Mouse (Mus musculus) activated CD4-positive, CD25-positive, alpha-beta regulatory T cell, adult 4 months (primary cell): ENCODE results near the gene Gcm2. TPM values are rescaled to one million over a fixed set of nuclear protein-coding genes. Genes with fewer than 3 reads are reported as not detected.

ENCODE experiments used
- ATAC-seq: one replicate; pipeline ENCODE4 v1.8.0; 2017
- polyA plus RNA-seq, 2 experiments: library from polyadenylated mRNA; unstranded; fragments of 100-300 nt; shearing (Covaris generic); gene quantifications; one replicate each; pipeline ENCODE4 v1.2.1; 2017

Gcm2 gene
- under 1 TPM in 1 of 2 experiments, not detected in 1; 0.38 TPM for polyA plus RNA-seq

- ATAC-seq: no peak
These were observed at the start of gene Gcm2 for GRCm38 (mm10) chr13:41110935-41111334. Gene Gcm2, minus strand, starts transcription at chr13:41111035.

DNA sequence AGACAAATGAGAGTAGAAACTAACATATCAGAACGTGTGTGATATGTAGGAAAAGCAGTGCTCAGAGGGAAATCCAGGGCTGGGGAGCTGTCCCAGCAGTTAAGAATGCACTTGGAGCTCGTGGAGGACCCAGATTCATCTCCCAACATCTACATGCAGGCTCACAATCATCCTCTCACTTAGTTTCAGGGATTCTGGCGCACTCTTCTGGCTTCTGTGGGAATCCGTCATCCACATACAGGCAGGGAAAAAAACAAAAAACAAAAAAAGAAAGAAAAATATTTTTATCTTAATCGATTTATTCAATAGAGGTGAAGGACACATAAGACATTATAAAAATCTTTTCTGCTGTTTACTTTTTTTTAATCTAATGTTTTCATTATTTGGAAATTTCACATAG, 47.6 kb upstream of the Gcm2 start:
- ATAC-seq: no peak

- no peak for ATAC-seq
These were observed 42.3 kb upstream of the Gcm2 start for GRCm38 (mm10) chr13:41153146-41153545.

DNA sequence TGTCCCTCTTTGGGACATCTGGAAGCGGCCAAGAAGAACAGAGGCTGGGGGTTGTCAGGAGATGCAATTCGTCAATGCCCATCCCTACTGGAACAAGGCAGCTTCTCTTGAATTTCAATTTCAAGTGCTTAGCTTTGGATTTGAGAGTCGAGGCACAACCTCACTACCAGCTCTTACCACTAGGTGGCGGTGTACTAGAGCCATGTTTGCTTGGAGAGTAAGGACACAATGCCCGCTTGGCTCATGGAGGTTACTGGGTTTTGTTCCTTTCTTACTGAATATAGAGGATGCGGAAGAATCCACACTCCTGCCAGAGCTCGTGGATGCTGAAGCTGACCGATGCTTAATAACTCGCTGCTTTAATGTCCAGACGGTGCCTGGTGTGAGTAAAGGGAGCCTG, 35.4 kb upstream of the Gcm2 start:
- ATAC-seq: no peak

DNA sequence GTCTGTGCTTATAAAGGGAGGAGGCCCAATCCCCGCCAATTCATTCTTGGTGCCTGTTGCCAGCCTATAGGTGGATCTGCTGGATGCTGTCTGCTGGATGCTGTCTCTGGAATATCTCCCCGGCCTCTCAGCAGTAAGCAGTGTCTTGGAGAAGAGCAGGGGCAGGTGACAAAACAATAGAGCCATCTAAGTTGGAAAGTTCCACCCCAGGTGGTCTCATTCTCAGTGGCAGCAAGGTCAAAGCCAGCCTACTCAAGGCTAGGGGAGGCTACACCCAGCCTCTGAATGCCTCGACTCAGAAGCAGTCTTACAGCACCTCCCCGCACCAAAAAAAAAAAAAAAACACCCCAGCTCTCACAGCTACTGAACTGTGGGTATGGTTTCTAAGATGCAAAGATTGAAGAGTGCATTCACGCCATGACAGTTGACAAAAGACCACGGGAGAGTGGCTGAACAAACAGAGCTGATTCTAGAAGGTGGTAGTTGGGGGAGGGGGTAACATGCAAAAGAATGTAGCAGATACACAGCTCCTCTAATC, 34.7 kb upstream of the Gcm2 start:
- no peak for ATAC-seq

DNA sequence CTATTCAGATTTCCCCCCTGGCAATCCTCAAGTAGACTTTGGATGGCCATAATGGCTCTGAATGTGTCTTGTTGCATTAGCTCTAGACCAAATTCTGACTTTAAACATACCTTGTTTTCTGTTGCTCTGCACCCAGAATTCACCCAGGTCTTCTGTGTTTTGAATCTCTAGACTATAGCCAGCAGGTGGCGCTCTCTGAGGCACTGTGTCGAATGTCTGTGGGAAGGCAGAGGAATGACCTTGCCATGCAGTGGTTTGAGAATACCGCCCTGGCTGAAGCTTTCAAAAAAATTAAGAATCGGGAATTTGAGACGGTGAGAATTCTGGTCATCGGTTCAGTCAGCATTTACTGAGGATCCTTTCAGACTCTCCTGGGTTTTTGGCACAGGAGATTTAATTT, 24.1 kb upstream of the Gcm2 start:
- no peak for ATAC-seq

GRCm38 (mm10) chr13:41129061-41129460, 18.2 kb upstream of the Gcm2 start:
- ATAC-seq: no peak

GRCm38 (mm10) chr13:41128326-41128725, 17.5 kb upstream of the Gcm2 start:
- peak; percentile 61 for ATAC-seq

DNA sequence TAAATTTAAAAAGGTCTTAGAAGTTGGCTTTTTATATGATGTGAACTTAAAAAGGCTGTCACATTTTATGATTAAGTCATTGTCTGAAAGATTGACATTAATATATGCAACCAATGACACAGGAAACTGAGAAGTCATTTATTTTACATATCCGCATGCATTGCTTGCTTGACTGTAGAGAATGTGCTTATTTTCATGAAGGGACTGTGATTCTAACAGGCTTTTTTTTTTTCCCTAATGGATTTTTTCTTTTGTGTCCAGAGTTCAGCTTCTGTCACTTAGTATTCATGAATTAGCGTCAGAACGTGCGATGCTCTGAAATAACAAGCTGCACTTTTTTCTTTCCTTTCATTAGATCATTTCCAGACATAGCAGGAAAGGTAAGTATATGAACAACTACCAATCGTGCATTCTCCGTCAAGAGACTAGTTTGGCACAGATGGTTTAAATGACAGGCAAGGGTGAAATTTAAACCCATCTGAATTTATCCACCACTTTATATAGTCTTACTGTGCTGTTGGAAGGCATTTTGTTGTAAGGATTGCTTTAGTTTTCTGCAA, 12.9 kb upstream of the Gcm2 start:
- no peak for ATAC-seq

DNA sequence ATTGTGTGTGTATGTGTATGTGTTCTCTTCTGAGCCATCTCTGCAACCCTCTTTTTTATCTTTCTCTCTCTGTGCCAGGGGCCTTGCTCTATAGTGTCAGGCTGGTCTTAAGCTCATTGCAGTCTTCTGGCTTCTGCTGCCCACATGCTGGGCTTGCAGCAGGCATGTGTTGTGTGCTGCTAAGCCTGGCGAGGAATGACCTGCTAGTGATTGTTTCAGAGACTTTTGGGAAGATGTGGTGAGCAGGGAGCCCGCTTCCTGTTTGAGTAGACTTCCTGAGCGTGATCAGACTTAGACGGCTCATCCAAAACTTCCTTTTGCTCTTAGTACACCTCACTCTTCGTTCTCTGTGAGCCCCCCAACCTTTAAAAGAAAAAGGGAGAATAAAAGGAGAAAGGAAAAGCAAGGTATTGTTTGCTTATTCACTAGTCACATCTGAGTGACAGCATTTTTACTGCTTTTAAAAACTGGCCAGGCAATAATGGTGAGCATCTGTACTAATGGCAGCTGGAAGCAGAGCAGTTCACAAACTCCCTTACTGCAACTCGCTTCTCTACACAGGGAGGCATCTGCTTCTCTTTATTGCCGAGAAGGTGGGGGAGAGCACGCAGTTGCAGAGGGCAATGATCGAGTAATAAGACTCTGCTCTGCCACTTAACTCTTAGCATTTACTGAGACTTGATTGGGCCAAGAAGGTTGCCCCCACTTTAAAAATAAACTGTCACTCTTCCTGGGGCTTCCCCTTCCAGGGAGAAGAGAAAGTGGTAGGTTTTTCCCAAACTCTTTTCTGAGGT, 8.5 kb upstream of the Gcm2 start:
- no peak for ATAC-seq

GRCm38 (mm10) chr13:41113940-41114339, 3.1 kb upstream of the Gcm2 start, which contains the start of gene Sycp2l:
Gene Sycp2l, plus strand, starts transcription at chr13:41114307.
- ATAC-seq: no peak

- ATAC-seq: no peak
These were observed 5.3 kb downstream of the Gcm2 start for GRCm38 (mm10) chr13:41105541-41105940.

DNA sequence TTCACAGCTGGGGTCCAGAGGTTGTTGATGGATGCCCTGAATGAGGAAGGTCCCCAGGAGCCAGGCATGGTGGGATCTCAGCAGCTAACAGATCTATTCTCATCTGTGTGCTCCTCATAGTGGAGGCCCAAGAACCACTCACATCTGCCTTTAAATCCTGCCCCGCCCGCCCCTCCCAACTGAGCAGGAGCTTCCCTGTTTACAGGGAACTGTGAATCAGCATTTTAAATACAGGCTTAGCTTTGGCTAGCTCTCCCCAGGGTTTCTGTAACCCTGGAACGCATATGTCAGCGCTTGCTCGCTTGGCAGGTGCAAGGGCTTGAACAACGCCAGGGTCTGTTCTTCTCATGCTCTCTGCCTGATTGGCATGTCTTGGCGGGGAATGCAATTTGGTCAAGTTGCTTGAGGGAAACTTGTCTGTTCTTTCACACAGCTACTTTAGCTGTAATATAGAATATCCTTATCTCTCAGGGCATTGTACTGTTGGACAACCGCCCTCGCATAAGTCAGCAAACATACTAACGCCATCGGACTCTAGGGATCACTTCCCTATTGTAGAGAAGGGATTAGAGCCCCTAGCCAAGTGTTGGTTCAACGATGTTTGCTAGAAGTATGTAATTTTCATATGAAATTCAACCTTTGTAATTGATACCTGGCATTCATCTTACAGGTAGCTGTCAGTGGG, 6.9 kb downstream of the Gcm2 start:
- no peak for ATAC-seq

DNA sequence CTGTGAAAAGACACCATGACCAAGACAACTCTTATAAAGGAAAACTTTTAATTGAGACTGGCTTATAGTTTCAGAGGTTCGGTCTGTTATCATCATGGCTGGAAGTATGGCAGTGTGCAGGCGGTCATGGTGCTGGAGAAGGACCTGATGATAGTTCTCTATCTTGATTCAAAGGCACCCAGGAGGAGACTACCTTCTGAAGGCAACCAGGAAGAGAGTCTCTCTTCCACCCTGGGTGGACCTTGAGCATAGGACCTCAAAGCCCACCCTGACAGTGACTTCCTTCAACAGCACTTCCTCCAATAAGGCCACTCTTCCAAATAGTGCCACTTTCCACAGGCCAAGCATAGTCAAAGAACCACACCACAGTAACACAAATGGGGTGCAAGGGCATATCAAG, 10.8 kb downstream of the Gcm2 start:
- ATAC-seq: no peak

- no peak for ATAC-seq
These were observed 12.5 kb downstream of the Gcm2 start for GRCm38 (mm10) chr13:41098325-41098724.

- peak; percentile 82 for ATAC-seq
These were observed 13.3 kb downstream of the Gcm2 start for GRCm38 (mm10) chr13:41097324-41098058.

DNA sequence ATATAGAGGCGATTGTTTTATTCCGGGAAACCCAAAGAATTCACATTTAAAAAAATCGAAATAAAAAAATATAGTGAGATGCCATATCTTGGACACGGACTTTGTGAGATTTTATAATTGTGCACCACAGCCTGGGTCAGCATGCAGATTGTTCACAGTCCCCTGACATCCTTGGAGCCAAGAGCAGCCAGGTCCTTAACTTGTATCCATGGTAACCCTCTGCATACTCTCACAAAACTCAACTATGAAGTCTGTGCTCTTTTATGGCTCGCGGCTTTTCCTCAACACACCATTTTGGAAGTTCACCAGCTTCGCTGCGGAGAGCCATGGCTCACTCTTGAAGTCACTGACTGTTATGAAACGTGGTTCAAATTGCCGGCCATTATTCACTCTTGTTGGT, 16.7 kb downstream of the Gcm2 start:
- no peak for ATAC-seq

DNA sequence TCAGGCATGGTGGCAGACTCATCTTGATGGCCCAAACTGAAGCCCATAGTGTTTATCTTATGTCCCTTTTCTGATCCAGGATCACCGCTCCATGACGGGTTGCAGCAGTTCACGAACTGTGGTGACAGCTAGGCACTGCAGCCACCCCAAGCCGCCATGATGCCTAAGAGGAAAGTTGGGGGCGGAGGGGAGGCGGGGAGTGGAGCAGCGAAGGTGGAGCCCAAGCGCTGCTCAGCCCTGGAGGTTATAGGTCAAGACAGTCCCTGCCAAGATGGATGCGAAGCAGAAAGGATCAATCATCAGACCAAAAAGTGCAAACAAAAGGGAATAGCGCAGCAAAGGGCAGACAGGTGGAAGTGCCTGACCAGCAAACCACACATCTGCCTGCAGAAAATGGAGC, 19.6 kb downstream of the Gcm2 start:
- ATAC-seq: no peak

DNA sequence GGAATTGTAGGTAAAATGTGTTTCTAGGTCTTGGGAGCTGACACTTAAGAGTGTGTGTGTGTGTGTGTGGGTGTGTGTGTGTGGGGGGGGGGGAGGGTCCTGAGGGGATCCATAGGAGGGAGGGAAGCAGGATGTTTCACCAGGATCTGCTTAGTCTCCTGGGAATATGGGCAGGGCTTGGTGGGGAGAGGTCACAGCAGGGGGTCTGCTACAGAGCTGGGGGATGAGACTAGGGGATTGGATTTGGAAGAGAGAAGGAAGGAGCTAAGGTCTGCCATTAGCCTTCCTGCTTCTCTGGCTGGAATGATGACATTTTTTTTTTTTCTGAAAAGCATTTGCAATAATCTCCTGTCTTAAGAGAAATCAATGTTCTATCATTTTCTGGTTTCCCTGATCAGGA, 22.1 kb downstream of the Gcm2 start:
- ATAC-seq: no peak

DNA sequence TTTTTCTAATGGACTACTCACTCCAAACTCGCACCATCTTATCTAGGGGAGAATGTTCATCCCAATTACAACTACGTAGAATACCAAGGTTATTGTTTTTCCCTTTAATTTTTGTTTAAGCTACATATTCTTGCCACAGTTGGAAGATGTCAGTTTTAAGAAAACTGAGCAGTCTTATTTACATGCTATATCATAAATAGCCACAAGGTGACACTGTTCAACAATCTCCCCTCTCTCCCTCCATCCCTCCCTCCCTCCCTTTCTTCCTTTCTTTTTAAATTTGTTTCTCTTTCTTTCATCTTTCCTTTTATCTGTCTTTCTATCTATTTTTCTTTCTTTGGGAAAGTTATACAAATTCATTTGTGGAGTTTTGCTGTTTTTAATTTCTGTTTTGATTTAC, 25.7 kb downstream of the Gcm2 start:
- no peak for ATAC-seq

DNA sequence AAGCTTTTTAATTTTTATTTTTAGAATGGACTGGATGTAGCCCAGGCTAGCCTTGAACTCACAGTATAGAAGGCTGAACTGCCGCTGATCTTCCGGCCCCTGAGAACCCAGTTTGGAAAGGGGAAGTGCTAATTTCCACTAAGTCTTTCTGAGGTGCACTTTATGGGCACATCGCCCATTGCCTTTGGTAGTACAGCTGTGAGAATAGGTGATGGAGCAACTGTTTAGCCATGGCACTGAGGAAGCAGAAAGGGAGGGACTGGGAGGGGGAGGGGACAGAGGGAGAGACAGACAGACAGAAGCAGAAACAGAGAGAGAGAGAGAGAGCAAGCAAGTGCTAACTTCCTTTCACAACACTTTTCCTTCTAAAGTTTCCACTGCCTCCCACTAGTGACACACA, 26.3 kb downstream of the Gcm2 start:
- ATAC-seq: no peak

DNA sequence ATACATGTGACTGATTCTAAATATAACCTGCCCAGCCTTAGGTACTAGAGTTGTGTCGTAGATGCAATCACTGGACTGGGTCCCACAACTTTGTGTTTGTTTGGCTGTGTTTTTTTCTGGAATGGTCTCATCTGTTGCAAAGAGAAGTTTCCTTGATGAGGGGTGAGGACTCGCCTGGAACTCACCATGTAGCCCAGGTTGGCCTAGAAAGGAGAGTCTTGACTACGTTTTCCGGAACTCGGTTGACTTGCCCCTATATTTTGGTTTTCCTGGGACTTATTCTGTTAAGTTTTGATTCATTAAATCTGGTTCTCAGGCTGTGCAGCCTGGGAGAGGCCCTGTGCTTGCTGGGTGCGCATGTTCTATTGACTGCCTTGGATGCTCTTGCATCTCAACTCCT, 30.1 kb downstream of the Gcm2 start:
- no peak for ATAC-seq

DNA sequence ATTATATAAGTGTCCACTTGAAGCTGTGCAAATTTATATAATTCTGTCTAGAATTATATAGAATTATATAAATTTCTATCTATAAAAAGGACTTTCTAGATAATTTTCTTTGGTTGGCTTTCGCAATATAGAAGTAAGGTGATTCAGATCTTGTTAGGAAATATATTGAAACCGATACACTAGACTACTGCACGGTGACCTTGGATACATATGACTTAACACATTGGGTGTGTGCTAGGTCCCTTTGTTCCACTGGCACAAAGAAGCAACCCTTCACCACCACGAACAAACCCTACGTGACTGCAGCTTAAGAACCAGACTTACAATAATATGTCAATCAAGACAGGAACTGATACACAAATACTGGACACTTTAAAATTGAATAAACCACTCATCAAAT, 31.0 kb downstream of the Gcm2 start:
- no peak for ATAC-seq
